Mouse (Mus musculus): Measurements from ENCODE around the gene Ddx5.

- TF ChIP-seq POLR2A (IDR thresholded peaks at IDR 0.05; ENCODE audit: insufficient read depth, low read depth, low read length) (no peak), CTCF (IDR thresholded peaks at IDR 0.05) (no peak)
Observed at GRCm38 (mm10) chr11:106782841-106783764, 5.9 kb downstream of the Ddx5 start.
